Mouse (Mus musculus) small intestine, adult 2 months (tissue): ENCODE measurements around the gene Mlc1.

ENCODE experiments used
- CTCF ChIP-seq: fragments of 200-500 bp; IDR thresholded peaks from 2 replicates; pipeline ENCODE4 v1.5.1; 2012; ENCODE audit warnings: low read depth, mild to moderate bottlenecking, control low read depth, inconsistent platforms, low read length, moderate library complexity, mixed read lengths; ENCODE audit not compliant: insufficient replicate concordance, insufficient read length; ENCODE audit errors: extremely low read depth
- POLR2A ChIP-seq: fragments of 200-500 bp; IDR thresholded peaks from 2 replicates; pipeline ENCODE4 v1.6.1; 2012; ENCODE audit warnings: low read depth, mild to moderate bottlenecking, control low read depth, inconsistent platforms, low read length, moderate library complexity

- TF ChIP-seq POLR2A (no peak), CTCF (peak; percentile 70; the same call in 1 of the 2 replicates)
Measured at GRCm38 (mm10) chr15:88921131-88921991, 57.4 kb downstream of the Mlc1 start.
